Mouse (Mus musculus): Measurements from ENCODE around the gene 1700019N19Rik.

- TF ChIP-seq CTCF (conservative IDR thresholded peaks at IDR 0.05; ENCODE audit: low read length) (no peak), NANOG (IDR thresholded peaks at IDR 0.05; ENCODE audit: borderline replicate concordance, low read length) (no peak)
Measured at GRCm38 (mm10) chr19:58815179-58815922, 21.1 kb upstream of the 1700019N19Rik start.
